Mouse (Mus musculus): ENCODE data around the gene Gm3604.

DNA sequence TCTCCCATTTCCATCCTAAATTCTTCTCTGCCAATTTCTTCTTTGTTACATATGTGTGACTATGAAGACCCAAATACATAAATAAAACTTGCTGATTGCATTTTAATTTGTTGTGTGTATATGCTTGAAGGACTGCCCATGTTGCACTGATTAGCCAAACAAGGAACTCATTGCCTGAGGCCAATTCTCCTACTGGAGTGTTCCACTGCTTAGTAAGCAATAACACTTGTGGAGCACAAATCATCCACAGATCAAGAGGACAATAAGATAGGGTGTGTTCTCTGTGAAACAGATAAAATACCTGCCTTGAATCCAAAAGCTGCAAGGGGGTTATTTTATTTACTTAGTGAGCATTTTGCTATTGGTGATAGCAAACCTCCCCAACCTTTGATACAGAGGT is 51.2 kb downstream of the Gm3604 start:
- TF ChIP-seq CTCF (IDR thresholded peaks at IDR 0.05; ENCODE audit: borderline replicate concordance, insufficient read depth, low read depth, low read length) (no peak), POLR2A (IDR thresholded peaks at IDR 0.05; ENCODE audit: borderline replicate concordance, insufficient read depth, low read length) (no peak)
